Mouse (Mus musculus) intestine, embryonic 15.5 days (tissue): ENCODE measurements around the gene Tnfrsf11a. TPM values are rescaled to one million over a fixed set of nuclear protein-coding genes. Genes with fewer than 3 reads are reported as not detected.

Source experiments
- ATAC-seq: fragments of 200-750 bp; cut with Nextera tagmentation; 2 replicates; pipeline ENCODE4 v1.8.0; 2017; ENCODE audit warnings: moderate TSS enrichment, moderate library complexity
- H3K27ac ChIP-seq: fragments of 300-500 bp; sonication (generic); 2 replicates; pipeline ENCODE4 v1.5.1; 2015; ENCODE audit warnings: mild to moderate bottlenecking, inconsistent platforms
- H3K27me3 ChIP-seq: fragments of 300-500 bp; sonication (generic); replicated peaks from 2 replicates; pipeline ENCODE4 v1.6.1; 2015; ENCODE audit warnings: inconsistent platforms
- H3K36me3 ChIP-seq: fragments of 300-500 bp; sonication (generic); 2 replicates; pipeline ENCODE4 v1.6.1; 2015; ENCODE audit warnings: inconsistent platforms
- H3K4me1 ChIP-seq: fragments of 300-500 bp; sonication (generic); replicated peaks from 2 replicates; pipeline ENCODE4 v1.6.1; 2015; ENCODE audit warnings: inconsistent platforms
- H3K4me2 ChIP-seq: fragments of 300-500 bp; sonication (generic); replicated peaks from 2 replicates; pipeline ENCODE4 v1.6.1; 2015; ENCODE audit warnings: mild to moderate bottlenecking, inconsistent platforms
- H3K4me3 ChIP-seq: fragments of 300-500 bp; sonication (generic); replicated peaks from 2 replicates; pipeline ENCODE4 v1.5.1; 2015; ENCODE audit warnings: inconsistent platforms
- H3K9ac ChIP-seq: fragments of 300-500 bp; sonication (generic); 2 replicates; pipeline ENCODE4 v1.6.1; 2015; ENCODE audit warnings: inconsistent platforms
- H3K9me3 ChIP-seq: fragments of 300-500 bp; sonication (generic); 2 replicates; pipeline ENCODE4 v1.6.1; 2016; ENCODE audit warnings: inconsistent platforms
- WGBS: fragments of 180-500 bp; shearing (Covaris S2); methylation state at CpG from one replicate; pipeline ENCODE4 v1.1.7; 2015; 5-methylcytosine and 5-hydroxymethylcytosine counted together
- polyA plus RNA-seq: library from polyadenylated mRNA; unstranded; fragments of >200 nt; fragmentation: Nextera tagmentation; extraction: Ambion mirVana; gene quantifications from 2 replicates; pipeline ENCODE4 v1.2.1, GENCODE M21; 2015

The Tnfrsf11a gene
- polyA plus RNA-seq, 1 experiment from 2014 or later, result 9.1 TPM

GRCm38 (mm10) chr1:105883498-105883897, 103.0 kb downstream of the Tnfrsf11a start:
- Histone ChIP-seq H3K27ac (peak overlapping the region; percentile 17; the same call in 1 of the 2 replicates), H3K4me2 (no peak overlapping the region), H3K4me3 (no peak overlapping the region), H3K9ac (no peak overlapping the region), H3K36me3 (no peaks in the 10 kb centered on the region), H3K9me3 (no peaks in the 10 kb centered on the region), H3K27me3 (no peaks in the 10 kb centered on the region), H3K4me1 (peaks cover 4% of the 10 kb centered on the region)
- ATAC-seq, result peak; percentile 63
- 60% methylated on average over 2 of the region's 2 CpGs for WGBS

- Histone ChIP-seq H3K27ac (no peak overlapping the region), H3K9me3 (no peaks in the 10 kb centered on the region), H3K9ac (no peak overlapping the region), H3K4me3 (no peak overlapping the region), H3K36me3 (no peaks in the 10 kb centered on the region), H3K4me1 (peaks cover 4% of the 10 kb centered on the region), H3K27me3 (no peaks in the 10 kb centered on the region), H3K4me2 (no peak overlapping the region)
- no peak for ATAC-seq
- 88% methylated on average over 1 of the region's 1 CpGs for WGBS
Measured at GRCm38 (mm10) chr1:105885101-105885500, 104.6 kb downstream of the Tnfrsf11a start.

GRCm38 (mm10) chr1:105885575-105885974, 105.1 kb downstream of the Tnfrsf11a start:
- Histone ChIP-seq H3K27ac (no peak overlapping the region), H3K27me3 (no peaks in the 10 kb centered on the region), H3K4me2 (no peak overlapping the region), H3K36me3 (no peaks in the 10 kb centered on the region), H3K9me3 (no peaks in the 10 kb centered on the region), H3K4me3 (no peak overlapping the region), H3K4me1 (peaks cover 4% of the 10 kb centered on the region), H3K9ac (no peak overlapping the region)
- ATAC-seq, result no peak
- WGBS, result 79% methylated on average over 5 of the region's 5 CpGs

GRCm38 (mm10) chr1:105886358-105886757, 105.8 kb downstream of the Tnfrsf11a start:
- no peak overlapping the region for H3K4me2 ChIP-seq
- H3K9ac ChIP-seq, result no peak overlapping the region
- H3K27ac ChIP-seq, result no peak overlapping the region
- ATAC-seq, result no peak
- H3K36me3 ChIP-seq, result no peaks in the 10 kb centered on the region
- H3K4me3 ChIP-seq, result no peak overlapping the region
- H3K9me3 ChIP-seq, result no peaks in the 10 kb centered on the region
- WGBS, result 58% methylated on average over 5 of the region's 5 CpGs
- peaks cover 4% of the 10 kb centered on the region; the same call in 1 of the 2 replicates for H3K4me1 ChIP-seq
- H3K27me3 ChIP-seq, result no peaks in the 10 kb centered on the region

DNA sequence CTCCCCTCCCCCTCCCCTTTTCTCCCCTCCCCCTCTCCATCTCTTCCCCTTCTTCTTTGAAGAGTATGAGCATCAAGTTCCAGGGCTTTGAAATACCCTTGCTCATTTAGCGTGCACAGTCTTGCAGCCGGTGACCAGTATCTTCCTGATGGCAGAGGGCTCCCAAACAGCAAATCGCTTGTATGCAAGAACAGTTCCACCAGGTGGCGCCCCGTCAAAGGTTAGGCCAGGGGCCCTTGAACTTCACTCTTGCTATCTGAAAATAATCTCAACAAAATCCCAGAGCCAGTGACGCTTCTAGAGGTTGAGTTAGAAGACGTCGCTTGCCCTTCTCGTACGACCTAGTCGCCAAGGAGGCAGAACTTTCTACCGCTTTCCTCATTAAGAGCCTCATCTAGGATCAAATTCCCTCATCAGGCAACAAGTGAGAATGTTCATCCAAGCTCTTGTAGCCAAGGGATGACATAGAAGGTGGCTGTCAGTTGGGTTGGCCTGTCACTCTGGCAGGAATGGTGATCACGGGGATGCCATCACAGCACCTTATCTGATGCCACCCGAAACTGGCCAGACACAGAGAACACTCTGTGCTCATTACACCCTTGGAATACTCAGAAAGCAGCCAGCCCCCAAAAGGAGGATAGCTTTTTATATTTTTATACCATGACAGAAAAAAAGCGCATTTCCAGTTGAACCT, 110.7 kb downstream of the Tnfrsf11a start:
- Histone ChIP-seq H3K36me3 (no peaks in the 10 kb centered on the region), H3K27ac (no peak overlapping the region), H3K9me3 (no peaks in the 10 kb centered on the region), H3K4me1 (no peaks in the 10 kb centered on the region), H3K4me3 (no peak overlapping the region), H3K9ac (no peak overlapping the region), H3K27me3 (no peaks in the 10 kb centered on the region), H3K4me2 (no peak overlapping the region)
- WGBS, result 31% methylated on average over 15 of the region's 15 CpGs
- peak; percentile 80 for ATAC-seq

GRCm38 (mm10) chr1:105895019-105895418, 114.5 kb downstream of the Tnfrsf11a start:
- ATAC-seq, result no peak
- no peaks in the 10 kb centered on the region for H3K27me3 ChIP-seq
- no peak overlapping the region for H3K4me2 ChIP-seq
- no peak overlapping the region for H3K9ac ChIP-seq
- no peak overlapping the region for H3K4me3 ChIP-seq
- no peak overlapping the region for H3K27ac ChIP-seq
- WGBS, result 77% methylated on average over 5 of the region's 5 CpGs
- no peaks in the 10 kb centered on the region for H3K4me1 ChIP-seq
- H3K36me3 ChIP-seq, result no peaks in the 10 kb centered on the region
- no peaks in the 10 kb centered on the region for H3K9me3 ChIP-seq

Other genes with a start within 250 kb of the Tnfrsf11a start
- 10.3 and 12.7 TPM in 2 replicates for gene Pign, start 117.0 kb upstream of the Tnfrsf11a start, polyA plus RNA-seq
- 25.0 and 27.3 TPM in 2 replicates for gene Relch, start 116.9 kb upstream of the Tnfrsf11a start, polyA plus RNA-seq
- gene Zcchc2, start 209.7 kb downstream of the Tnfrsf11a start, polyA plus RNA-seq, result 2.2 and 2.6 TPM in 2 replicates